Mouse (Mus musculus) embryonic facial prominence, embryonic 13.5 days (tissue): Measurements from ENCODE around the gene Tmem270. TPM values are rescaled to one million over a fixed set of nuclear protein-coding genes. Genes with fewer than 3 reads are reported as not detected.

Experiments
- ATAC-seq: fragments of 200-750 bp; cut with Nextera tagmentation; 2 replicates; pipeline ENCODE4 v1.8.0; 2017; ENCODE audit warnings: low read depth; ENCODE audit not compliant: insufficient number of reproducible peaks, insufficient read depth, low FRiP score, low TSS enrichment
- H3K27ac ChIP-seq: fragments of 300-500 bp; sonication (generic); 2 replicates; pipeline ENCODE4 v1.5.1; 2015; ENCODE audit warnings: moderate library complexity, mild to moderate bottlenecking, inconsistent platforms
- H3K27me3 ChIP-seq: fragments of 300-500 bp; sonication (generic); 2 replicates; pipeline ENCODE4 v1.6.1; 2015; ENCODE audit warnings: mild to moderate bottlenecking, inconsistent platforms
- H3K36me3 ChIP-seq: fragments of 300-500 bp; sonication (generic); 2 replicates; pipeline ENCODE4 v1.6.1; 2015; ENCODE audit warnings: mild to moderate bottlenecking, inconsistent platforms
- H3K4me1 ChIP-seq: fragments of 300-500 bp; sonication (generic); 2 replicates; pipeline ENCODE4 v1.6.1; 2015; ENCODE audit warnings: inconsistent platforms
- H3K4me2 ChIP-seq: fragments of 300-500 bp; sonication (generic); 2 replicates; pipeline ENCODE4 v1.6.1; 2015; ENCODE audit warnings: moderate library complexity, mild to moderate bottlenecking, inconsistent platforms
- H3K4me3 ChIP-seq: fragments of 300-500 bp; sonication (generic); 2 replicates; pipeline ENCODE4 v1.5.1; 2015; ENCODE audit warnings: mild to moderate bottlenecking, inconsistent platforms
- H3K9ac ChIP-seq: fragments of 300-500 bp; sonication (generic); 2 replicates; pipeline ENCODE4 v1.6.1; 2015; ENCODE audit warnings: mild to moderate bottlenecking, inconsistent platforms
- H3K9me3 ChIP-seq: fragments of 300-500 bp; sonication (generic); 2 replicates; pipeline ENCODE4 v1.6.1; 2016; ENCODE audit warnings: inconsistent platforms
- WGBS: fragments of 180-500 bp; shearing (Covaris S2); methylation state at CpG from one replicate; pipeline ENCODE4 v1.1.7; 2015; ENCODE audit warnings: mixed read lengths; 5-methylcytosine and 5-hydroxymethylcytosine counted together
- polyA plus RNA-seq: library from polyadenylated mRNA; unstranded; fragments of >200 nt; fragmentation: Nextera tagmentation; extraction: Ambion mirVana; gene quantifications from 2 replicates; pipeline ENCODE4 v1.2.1, GENCODE M21; 2015

Gene Tmem270
- polyA plus RNA-seq = not detected in 2 replicates

DNA sequence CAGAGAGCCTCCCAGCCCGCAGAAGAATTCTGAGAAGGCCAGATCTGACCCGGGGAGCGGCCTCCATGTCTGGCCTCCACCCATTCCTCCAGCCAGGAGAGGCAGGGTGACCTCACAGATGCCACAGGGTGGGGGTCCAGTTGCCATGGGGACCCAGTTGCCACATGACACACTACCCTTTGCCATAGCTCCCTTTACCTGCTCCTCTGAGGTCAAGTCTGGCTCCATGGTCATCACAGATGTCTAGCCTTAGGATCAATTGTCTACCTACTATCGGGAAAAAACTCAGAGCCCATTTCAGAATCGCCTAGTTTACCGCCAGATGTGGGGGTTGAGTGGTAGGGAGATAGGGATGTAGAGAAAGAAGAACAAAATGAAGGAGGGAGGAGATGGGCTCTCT is at the start of gene Tmem270:
Gene Tmem270, minus strand, starts transcription at position 101 of the 400 bp plus-strand sequence.
- Histone ChIP-seq H3K4me1 (no peaks in the 10 kb centered on the region; the same call in 1 of the 2 replicates), H3K9me3 (no peaks in the 10 kb centered on the region), H3K27ac (no peak within 1 kb of the TSS), H3K36me3 (no peaks in the 10 kb centered on the region), H3K27me3 (no peaks in the 10 kb centered on the region), H3K9ac (no peak within 1 kb of the TSS), H3K4me3 (no peak within 1 kb of the TSS), H3K4me2 (no peak within 1 kb of the TSS)
- 77% methylated on average over 6 of the region's 6 CpGs for WGBS
- no peak for ATAC-seq

- ATAC-seq = no peak
- no peak overlapping the region for H3K4me3 ChIP-seq
- no peaks in the 10 kb centered on the region for H3K9me3 ChIP-seq
- peaks cover 15% of the 10 kb centered on the region for H3K4me1 ChIP-seq
- WGBS = 68% methylated on average over 5 of the region's 5 CpGs
- H3K36me3 ChIP-seq = no peaks in the 10 kb centered on the region
- no peak overlapping the region for H3K9ac ChIP-seq
- H3K27ac ChIP-seq = no peak overlapping the region
- H3K4me2 ChIP-seq = no peak overlapping the region
- no peaks in the 10 kb centered on the region for H3K27me3 ChIP-seq
These were observed 49.0 kb upstream of the Tmem270 start for GRCm38 (mm10) chr5:134955491-134955890.

GRCm38 (mm10) chr5:134951053-134951884 is 44.7 kb upstream of the Tmem270 start:
- Histone ChIP-seq H3K27ac (peak overlapping the region; percentile 39; the same call in 1 of the 2 replicates), H3K27me3 (peaks cover 21% of the 10 kb centered on the region), H3K4me2 (no peak overlapping the region), H3K9me3 (no peaks in the 10 kb centered on the region), H3K36me3 (no peaks in the 10 kb centered on the region), H3K9ac (no peak overlapping the region), H3K4me1 (peaks cover 20% of the 10 kb centered on the region), H3K4me3 (no peak overlapping the region)
- no peak for ATAC-seq
- 28% methylated on average over 19 of the region's 19 CpGs for WGBS

DNA sequence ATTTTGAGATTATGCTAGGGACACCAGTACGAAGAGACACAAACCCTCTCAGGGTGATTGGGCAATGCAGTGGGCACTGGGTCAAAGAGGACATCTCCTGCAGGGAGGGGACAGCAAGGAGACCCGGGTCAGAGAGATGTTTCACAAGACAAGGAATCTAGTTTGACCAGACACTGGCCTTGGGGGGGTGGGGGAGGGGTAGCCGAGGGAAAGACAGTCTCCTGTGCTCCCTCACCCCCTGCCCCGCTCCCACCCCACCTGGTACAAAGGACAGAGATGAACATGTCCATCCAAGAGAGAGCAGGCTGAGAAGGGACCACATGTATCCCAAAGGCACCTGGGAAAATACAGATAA is 41.5 kb upstream of the Tmem270 start:
- Histone ChIP-seq H3K27me3 (peaks cover 48% of the 10 kb centered on the region), H3K4me1 (peaks cover 26% of the 10 kb centered on the region), H3K4me3 (no peak overlapping the region), H3K9ac (no peak overlapping the region), H3K4me2 (no peak overlapping the region), H3K9me3 (no peaks in the 10 kb centered on the region), H3K36me3 (no peaks in the 10 kb centered on the region), H3K27ac (no peak overlapping the region)
- WGBS = 58% methylated on average over 4 of the region's 4 CpGs
- ATAC-seq = no peak

- ATAC-seq = no peak
- no peak overlapping the region for H3K9ac ChIP-seq
- peak overlapping the region; percentile 45; the same call in 1 of the 2 replicates for H3K27ac ChIP-seq
- H3K4me2 ChIP-seq = no peak overlapping the region
- no peaks in the 10 kb centered on the region for H3K36me3 ChIP-seq
- peaks cover 26% of the 10 kb centered on the region for H3K4me1 ChIP-seq
- H3K27me3 ChIP-seq = peaks cover 48% of the 10 kb centered on the region
- no peak overlapping the region for H3K4me3 ChIP-seq
- 47% methylated on average over 5 of the region's 5 CpGs for WGBS
- no peaks in the 10 kb centered on the region for H3K9me3 ChIP-seq
These were observed 41.0 kb upstream of the Tmem270 start for GRCm38 (mm10) chr5:134947420-134948084.

DNA sequence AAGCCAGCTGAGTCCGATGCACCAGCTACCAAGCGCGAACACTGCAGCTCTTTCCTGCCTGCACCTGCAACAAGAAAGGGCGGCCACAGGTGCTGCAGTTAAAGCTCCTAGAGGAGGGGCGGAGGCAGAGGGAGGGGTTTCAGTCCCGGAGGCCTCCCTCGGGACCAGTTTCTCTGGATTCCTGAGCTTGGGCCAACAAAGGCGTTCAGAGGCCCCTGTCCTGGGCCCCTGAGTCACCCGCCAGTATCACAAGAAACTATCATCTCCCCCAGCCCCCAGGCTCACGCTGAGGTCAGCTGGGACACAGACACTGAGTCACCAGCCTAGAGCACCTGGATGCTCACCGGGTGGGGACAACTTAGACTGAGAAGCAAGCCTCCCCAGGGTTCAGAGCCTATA is 40.3 kb upstream of the Tmem270 start, which contains the start of gene Cldn4:
Gene Cldn4, minus strand, starts transcription at position 78 of the 399 bp plus-strand sequence.
- Histone ChIP-seq H3K4me2 (peak within 1 kb of the TSS; percentile 46), H3K4me3 (peak within 1 kb of the TSS; percentile 41), H3K9me3 (no peaks in the 10 kb centered on the region), H3K27ac (peak within 1 kb of the TSS; percentile 81), H3K4me1 (peaks cover 25% of the 10 kb centered on the region), H3K36me3 (no peaks in the 10 kb centered on the region), H3K27me3 (peaks cover 48% of the 10 kb centered on the region), H3K9ac (peak within 1 kb of the TSS; percentile 65)
- WGBS = 6% methylated on average over 11 of the region's 11 CpGs
- ATAC-seq = no peak

DNA sequence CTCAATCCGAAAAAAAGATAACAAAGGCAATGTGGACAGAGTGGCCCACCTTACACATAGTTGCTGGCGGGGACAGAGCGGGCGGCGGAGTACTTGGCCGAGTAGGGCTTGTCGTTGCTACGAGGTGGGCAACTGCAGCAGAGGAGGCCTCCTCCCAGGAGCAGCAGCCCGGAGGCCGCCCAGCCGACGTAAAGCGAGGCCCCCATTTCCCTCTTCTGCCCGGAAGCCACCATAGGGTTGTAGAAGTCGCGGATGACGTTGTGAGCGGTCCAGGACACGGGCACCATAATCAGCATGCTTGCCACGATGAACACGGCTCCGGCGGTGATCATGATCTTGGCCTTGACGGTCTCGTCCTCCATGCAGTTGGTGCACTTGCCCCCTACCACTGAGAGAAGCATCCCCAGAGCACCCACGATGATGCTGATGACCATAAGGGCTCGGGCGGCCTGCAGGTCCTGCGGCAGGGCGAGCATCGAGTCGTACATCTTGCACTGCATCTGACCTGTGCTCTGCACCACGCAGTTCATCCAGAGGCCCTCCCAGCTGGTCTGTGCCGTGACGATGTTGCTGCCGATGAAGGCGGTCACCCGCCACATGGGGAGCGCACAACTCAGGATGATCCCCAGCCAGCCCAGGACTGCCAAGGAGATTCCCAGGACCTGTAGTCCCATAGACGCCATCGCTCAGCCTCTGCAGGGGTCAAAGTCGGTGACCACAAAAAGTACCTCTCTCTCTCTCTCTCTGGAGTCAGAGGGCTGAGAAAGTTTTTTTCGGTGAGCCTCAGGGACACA is 39.7 kb upstream of the Tmem270 start:
- H3K27ac ChIP-seq = peak overlapping the region; percentile 81
- no peak for ATAC-seq
- 13% methylated on average over 43 of the region's 43 CpGs for WGBS

GRCm38 (mm10) chr5:134945266-134945959 is 38.9 kb upstream of the Tmem270 start:
- 34% methylated on average over 19 of the region's 19 CpGs for whole genome bisulfite sequencing
- Histone ChIP-seq H3K27me3 (peaks cover 48% of the 10 kb centered on the region), H3K9ac (peak overlapping the region; percentile 65), H3K27ac (peak overlapping the region; percentile 81), H3K4me2 (peak overlapping the region; percentile 46), H3K36me3 (no peaks in the 10 kb centered on the region), H3K9me3 (no peaks in the 10 kb centered on the region), H3K4me1 (peaks cover 17% of the 10 kb centered on the region), H3K4me3 (peak overlapping the region; percentile 41)
- ATAC-seq = no peak

More for the DNA sequence above, 39.7 kb upstream of the Tmem270 start:
- Histone ChIP-seq H3K36me3 (no peaks in the 10 kb centered on the region), H3K9me3 (no peaks in the 10 kb centered on the region), H3K4me2 (peak overlapping the region; percentile 46), H3K9ac (peak overlapping the region; percentile 65), H3K27me3 (peaks cover 48% of the 10 kb centered on the region), H3K4me3 (peak overlapping the region; percentile 41), H3K4me1 (peaks cover 22% of the 10 kb centered on the region)

DNA sequence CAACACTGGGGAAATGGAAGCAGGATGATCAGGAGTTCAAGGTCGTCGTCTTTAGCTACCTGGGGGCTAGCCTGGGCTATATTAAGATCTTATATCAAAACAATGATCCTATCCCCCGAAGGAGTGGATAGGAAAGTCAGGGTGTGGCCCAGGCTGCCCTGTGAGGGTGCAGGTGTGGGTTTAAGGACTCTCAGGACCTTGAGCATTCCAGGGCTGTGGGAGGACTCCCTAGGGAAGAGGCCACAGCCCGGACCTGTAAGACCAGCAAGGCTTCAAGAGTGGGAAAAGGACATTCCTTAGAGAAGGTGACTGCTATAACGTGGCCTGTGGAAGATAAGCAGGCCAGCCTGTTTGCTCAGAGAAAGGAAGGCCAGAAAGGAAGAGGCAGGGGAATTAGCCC is 37.6 kb upstream of the Tmem270 start:
- 63% methylated on average over 5 of the region's 5 CpGs for WGBS
- H3K4me2 ChIP-seq = peak overlapping the region; percentile 46; the same call in 1 of the 2 replicates

GRCm38 (mm10) chr5:134942740-134943139 is 36.2 kb upstream of the Tmem270 start:
- H3K4me3 ChIP-seq = no peak overlapping the region
- no peak overlapping the region for H3K9ac ChIP-seq
- no peaks in the 10 kb centered on the region for H3K36me3 ChIP-seq
- no peak overlapping the region for H3K4me2 ChIP-seq
- peaks cover 42% of the 10 kb centered on the region for H3K27me3 ChIP-seq
- H3K9me3 ChIP-seq = no peaks in the 10 kb centered on the region
- peaks cover 17% of the 10 kb centered on the region for H3K4me1 ChIP-seq
- no peak overlapping the region for H3K27ac ChIP-seq
- 84% methylated on average over 2 of the region's 2 CpGs for WGBS
- no peak for ATAC-seq

More for the DNA sequence above, 37.6 kb upstream of the Tmem270 start:
- Histone ChIP-seq H3K4me1 (peaks cover 17% of the 10 kb centered on the region), H3K36me3 (no peaks in the 10 kb centered on the region), H3K27ac (no peak overlapping the region), H3K9ac (no peak overlapping the region), H3K4me3 (no peak overlapping the region), H3K9me3 (no peaks in the 10 kb centered on the region), H3K27me3 (peaks cover 48% of the 10 kb centered on the region)
- no peak for ATAC-seq
